ENCODE assay signal across 35 mouse cellular contexts in genomic region chr4:102851161-102851560, GRCm38 (mm10).
"Had no signal": no experiment of that assay in that cellular context is flagged by ENCODE, and none has a peak within 500 bp of the region (broad histone marks: within the 10 kb centered on the region; RNA-seq: fewer than 3 reads in every experiment).

No protein-coding gene starts in this region.

- H3K9me3 ChIP-seq: heart, embryonic 12.5 days; heart, embryonic 13.5 days; heart, embryonic 15.5 days; hindbrain, embryonic 10.5 days; hindbrain, embryonic 12.5 days; hindbrain, embryonic 13.5 days; hindbrain, embryonic 15.5 days; intestine, embryonic 15.5 days; kidney, embryonic 15.5 days had no signal

- H3K27ac ChIP-seq: heart, embryonic 13.5 days; heart, embryonic 15.5 days; hindbrain, embryonic 10.5 days; hindbrain, embryonic 12.5 days; hindbrain, embryonic 13.5 days; hindbrain, embryonic 14.5 days; hindbrain, embryonic 15.5 days; hindbrain, postnatal 0 days; intestine, embryonic 15.5 days; kidney, embryonic 15.5 days; kidney, postnatal 0 days; layer of hippocampus, adult 2 months had no signal

- H3K4me2 ChIP-seq: heart, embryonic 11.5 days; heart, embryonic 12.5 days; heart, embryonic 13.5 days; heart, embryonic 15.5 days; hindbrain, embryonic 12.5 days; hindbrain, embryonic 13.5 days; hindbrain, embryonic 14.5 days; hindbrain, embryonic 15.5 days; intestine, embryonic 15.5 days; kidney, embryonic 15.5 days had no signal

- H3K27me3 ChIP-seq: heart, embryonic 12.5 days; heart, embryonic 15.5 days; hindbrain, embryonic 12.5 days; hindbrain, embryonic 13.5 days; hindbrain, embryonic 15.5 days; intestine, embryonic 15.5 days; kidney, embryonic 15.5 days had no signal

- H3K36me3 ChIP-seq: heart, embryonic 12.5 days; heart, embryonic 13.5 days; heart, embryonic 15.5 days; hindbrain, embryonic 10.5 days; hindbrain, embryonic 12.5 days; hindbrain, embryonic 13.5 days; hindbrain, embryonic 15.5 days; intestine, embryonic 15.5 days; kidney, embryonic 15.5 days had no signal

- DNase-seq: heart, postnatal 10 days; heart, postnatal 14 days; heart, postnatal 36 days; heart, postnatal 4 days; kidney, adult 11 months; kidney, adult 18-20 months; kidney, adult 2 months; kidney, adult 8-10 months; kidney, adult 9 months; kidney, postnatal 10 days; kidney, postnatal 14 days; kidney, postnatal 25 days; kidney, postnatal 36 days; kidney, postnatal 4 days; layer of hippocampus, adult 9-11 months; layer of hippocampus, postnatal 36 days had no signal

- H3K4me1 ChIP-seq: heart, embryonic 12.5 days; heart, embryonic 15.5 days; intestine, embryonic 15.5 days had no signal

- ATAC-seq: hindbrain, embryonic 16.5 days; hindbrain, postnatal 0 days; inflammation-experienced regulatory T-cells, adult 6 months; intestine, embryonic 15.5 days; intestine, embryonic 16.5 days; intestine, postnatal 0 days had no signal

- H3K9ac ChIP-seq: heart, embryonic 12.5 days; heart, embryonic 13.5 days; heart, embryonic 15.5 days; hindbrain, embryonic 12.5 days; hindbrain, embryonic 13.5 days; hindbrain, embryonic 14.5 days; hindbrain, embryonic 15.5 days; intestine, embryonic 15.5 days; kidney, embryonic 15.5 days had no signal

- H3K4me3 ChIP-seq: heart, embryonic 12.5 days; heart, embryonic 13.5 days; heart, embryonic 15.5 days; hindbrain, embryonic 10.5 days; hindbrain, embryonic 12.5 days; hindbrain, embryonic 13.5 days; hindbrain, embryonic 15.5 days; intestine, embryonic 15.5 days; kidney, embryonic 15.5 days; layer of hippocampus, adult 2 months; left cerebral cortex, adult 2 months had no signal
